Mouse (Mus musculus) bone marrow, adult 2 months (tissue): Measurements from ENCODE around the gene Meiob.

ENCODE experiments used
- CTCF ChIP-seq: fragments of 200-500 bp; IDR thresholded peaks from 2 replicates; pipeline ENCODE4 v1.5.1; 2011; ENCODE audit warnings: low read length, control low read depth; ENCODE audit not compliant: control insufficient read depth, insufficient read depth
- POLR2A ChIP-seq: fragments of 200-500 bp; IDR thresholded peaks from 2 replicates; pipeline ENCODE4 v1.6.1; 2011; ENCODE audit warnings: low read depth, mild to moderate bottlenecking, control low read depth, low read length, borderline replicate concordance; ENCODE audit not compliant: control insufficient read depth

DNA sequence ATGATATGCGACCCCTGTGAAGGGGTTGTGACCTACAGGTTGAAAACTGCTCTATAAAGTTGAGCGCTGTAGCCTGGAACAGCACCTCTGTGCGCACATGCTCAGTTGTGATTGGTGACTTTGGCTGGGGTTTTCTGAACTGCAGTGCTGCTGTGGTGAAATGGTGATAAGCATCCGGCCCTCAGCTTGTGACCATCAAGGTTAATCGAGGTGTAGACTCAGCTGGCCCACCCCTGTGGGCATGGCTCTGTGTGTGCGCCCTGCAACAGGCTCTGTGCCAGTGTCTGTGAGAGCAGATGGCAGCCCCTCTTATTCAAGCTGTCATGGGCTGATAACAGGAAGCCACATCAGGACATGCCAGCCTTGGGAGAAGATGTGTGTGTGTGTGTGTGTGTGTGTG lies 54.9 kb downstream of the Meiob start:
- no peak for TF ChIP-seq CTCF
- peak; percentile 35; the same call in 1 of the 2 replicates for TF ChIP-seq POLR2A
